Mouse (Mus musculus): ENCODE results near the gene Trib2. TPM values are rescaled to one million over a fixed set of nuclear protein-coding genes. Genes with fewer than 3 reads are reported as not detected.

Gene Trib2
- polyA plus RNA-seq, 1 experiment from 2014 or later, result 54.8 TPM

GRCm38 (mm10) chr12:15758866-15759265 is 57.9 kb downstream of the Trib2 start:
- Histone ChIP-seq H3K36me3 (no peaks in the 10 kb centered on the region), H3K9ac (no peak overlapping the region), H3K27ac (no peak overlapping the region), H3K27me3 (no peaks in the 10 kb centered on the region), H3K4me1 (0 out of 2 replicates have a peak, but pooled peaks cover 5% of the 10 kb centered on the region), H3K4me3 (replicated peaks) (no peak overlapping the region), H3K9me3 (replicated peaks) (no peaks in the 10 kb centered on the region), H3K4me2 (no peak overlapping the region)
- ATAC-seq (replicated peaks; ENCODE audit: low FRiP score), result no peak
- WGBS, result 40% methylated on average over 2 of the region's 2 CpGs

- no peaks in the 10 kb centered on the region for H3K9me3 ChIP-seq (replicated peaks)
- H3K4me2 ChIP-seq, result no peak overlapping the region
- no peaks in the 10 kb centered on the region for H3K36me3 ChIP-seq
- H3K4me3 ChIP-seq (replicated peaks), result no peak overlapping the region
- H3K4me1 ChIP-seq, result 0 out of 2 replicates have a peak, but pooled peaks cover 5% of the 10 kb centered on the region
- WGBS, result 82% methylated on average over 8 of the region's 8 CpGs
- no peak overlapping the region for H3K27ac ChIP-seq
- no peak for ATAC-seq (replicated peaks; ENCODE audit: low FRiP score)
- H3K9ac ChIP-seq, result no peak overlapping the region
- H3K27me3 ChIP-seq, result no peaks in the 10 kb centered on the region
Observed at GRCm38 (mm10) chr12:15757351-15757750, 59.4 kb downstream of the Trib2 start.

GRCm38 (mm10) chr12:15755030-15755690 is 61.6 kb downstream of the Trib2 start:
- H3K27ac ChIP-seq, result peak overlapping the region; percentile 71
- no peaks in the 10 kb centered on the region for H3K27me3 ChIP-seq
- H3K36me3 ChIP-seq, result no peaks in the 10 kb centered on the region
- 0 out of 2 replicates have a peak, but pooled peaks cover 5% of the 10 kb centered on the region for H3K4me1 ChIP-seq
- no peak overlapping the region for H3K9ac ChIP-seq
- peak; percentile 36; the same call in 1 of the 2 replicates for ATAC-seq (replicated peaks; ENCODE audit: low FRiP score)
- no peak overlapping the region for H3K4me3 ChIP-seq (replicated peaks)
- no peaks in the 10 kb centered on the region for H3K9me3 ChIP-seq (replicated peaks)
- H3K4me2 ChIP-seq, result no peak overlapping the region
- 27% methylated on average over 2 of the region's 2 CpGs for WGBS

GRCm38 (mm10) chr12:15754602-15755001 is 62.1 kb downstream of the Trib2 start:
- peak; percentile 52 for ATAC-seq (replicated peaks; ENCODE audit: low FRiP score)

GRCm38 (mm10) chr12:15749646-15750195 is 67.0 kb downstream of the Trib2 start:
- Histone ChIP-seq H3K9ac (no peak overlapping the region), H3K9me3 (replicated peaks) (no peaks in the 10 kb centered on the region), H3K4me3 (replicated peaks) (no peak overlapping the region), H3K27ac (no peak overlapping the region), H3K27me3 (no peaks in the 10 kb centered on the region), H3K4me1 (peaks cover 11% of the 10 kb centered on the region), H3K36me3 (no peaks in the 10 kb centered on the region), H3K4me2 (no peak overlapping the region)
- 10% methylated on average over 4 of the region's 4 CpGs for WGBS
- ATAC-seq (replicated peaks; ENCODE audit: low FRiP score), result peak; percentile 73

More at GRCm38 (mm10) chr12:15754602-15755001, 62.1 kb downstream of the Trib2 start:
- no peak overlapping the region for H3K9ac ChIP-seq
- no peak overlapping the region for H3K4me3 ChIP-seq (replicated peaks)
- 43% methylated on average over 2 of the region's 2 CpGs for WGBS
- peak overlapping the region; percentile 71 for H3K27ac ChIP-seq
- no peaks in the 10 kb centered on the region for H3K27me3 ChIP-seq
- no peak overlapping the region for H3K4me2 ChIP-seq
- no peaks in the 10 kb centered on the region for H3K36me3 ChIP-seq
- no peaks in the 10 kb centered on the region for H3K9me3 ChIP-seq (replicated peaks)
- 0 out of 2 replicates have a peak, but pooled peaks cover 9% of the 10 kb centered on the region for H3K4me1 ChIP-seq

GRCm38 (mm10) chr12:15745752-15746151 is 71.0 kb downstream of the Trib2 start:
- no peak for ATAC-seq (replicated peaks; ENCODE audit: low FRiP score)
- Histone ChIP-seq H3K4me2 (no peak overlapping the region), H3K4me1 (peaks cover 17% of the 10 kb centered on the region), H3K36me3 (no peaks in the 10 kb centered on the region), H3K27ac (peak overlapping the region; percentile 45; the same call in 1 of the 2 replicates), H3K4me3 (replicated peaks) (no peak overlapping the region), H3K9me3 (replicated peaks) (no peaks in the 10 kb centered on the region), H3K9ac (no peak overlapping the region), H3K27me3 (no peaks in the 10 kb centered on the region)
- WGBS, result 49% methylated on average over 10 of the region's 10 CpGs

Small RNAs within 50 kb of the gene (microRNA-seq; reads per million reads assigned to microRNA genes)
- not detected for gene Mir6387

Measured in kidney, embryonic 15.5 days (tissue).